Mouse (Mus musculus): ENCODE measurements at regions not wholly inside any gene's neighbourhood (a gene's known extent, or its start where the extent isn't known, plus 50 kb on each side); places are given as distances from the start of the nearest gene placed in this dataset.

- DNase-seq (ENCODE audit: low read depth): no peak
Observed at GRCm38 (mm10) chr1:72038518-72038917, 173.6 kb downstream of the Mreg start.

DNA sequence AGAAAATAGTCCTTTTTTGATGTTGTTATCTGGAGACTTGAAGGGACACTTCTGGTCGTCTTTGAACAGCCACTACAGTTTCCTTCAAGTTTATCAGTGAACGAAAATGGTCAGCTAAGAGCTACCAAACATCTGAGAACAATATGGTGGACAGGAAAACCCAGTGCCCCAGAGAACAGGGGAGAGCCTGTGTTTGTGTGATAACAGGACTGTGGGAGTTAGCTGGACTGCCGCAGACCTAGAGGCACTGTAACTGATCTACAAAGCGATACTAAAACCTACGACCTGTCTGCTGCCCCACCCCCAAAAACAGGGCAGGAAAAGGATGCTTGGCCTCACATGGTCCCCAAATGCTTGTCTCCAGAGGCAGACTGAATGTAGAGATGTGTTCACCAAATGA, 175.5 kb downstream of the Mreg start:
- no peak for DNase-seq (ENCODE audit: low read depth)

GRCm38 (mm10) chr1:72036141-72036540, 176.0 kb downstream of the Mreg start:
- DNase-seq (ENCODE audit: low read depth): no peak

- no peak for DNase-seq (ENCODE audit: low read depth)
Observed at GRCm38 (mm10) chr1:72033941-72034340, 178.2 kb downstream of the Mreg start.

DNA sequence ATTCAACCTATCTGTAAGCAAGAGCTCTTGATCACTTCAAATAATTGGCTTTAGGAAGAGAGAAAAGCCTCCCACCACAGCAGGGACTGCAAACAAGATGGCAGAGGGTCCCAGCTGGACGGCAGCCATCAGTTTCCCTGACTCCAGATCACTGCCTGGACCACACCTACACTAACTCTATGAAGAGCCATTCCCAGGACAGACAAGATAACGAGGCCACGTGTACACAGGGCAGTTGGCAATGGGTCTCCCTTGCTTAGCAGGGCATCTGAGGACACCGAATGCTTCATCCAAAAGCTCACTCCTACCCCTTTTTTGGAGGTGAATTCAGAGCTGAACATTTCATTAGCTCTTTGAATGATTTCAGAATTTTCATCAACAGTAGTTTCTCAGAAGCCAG, 179.9 kb downstream of the Mreg start:
- no peak for DNase-seq (ENCODE audit: low read depth)

DNA sequence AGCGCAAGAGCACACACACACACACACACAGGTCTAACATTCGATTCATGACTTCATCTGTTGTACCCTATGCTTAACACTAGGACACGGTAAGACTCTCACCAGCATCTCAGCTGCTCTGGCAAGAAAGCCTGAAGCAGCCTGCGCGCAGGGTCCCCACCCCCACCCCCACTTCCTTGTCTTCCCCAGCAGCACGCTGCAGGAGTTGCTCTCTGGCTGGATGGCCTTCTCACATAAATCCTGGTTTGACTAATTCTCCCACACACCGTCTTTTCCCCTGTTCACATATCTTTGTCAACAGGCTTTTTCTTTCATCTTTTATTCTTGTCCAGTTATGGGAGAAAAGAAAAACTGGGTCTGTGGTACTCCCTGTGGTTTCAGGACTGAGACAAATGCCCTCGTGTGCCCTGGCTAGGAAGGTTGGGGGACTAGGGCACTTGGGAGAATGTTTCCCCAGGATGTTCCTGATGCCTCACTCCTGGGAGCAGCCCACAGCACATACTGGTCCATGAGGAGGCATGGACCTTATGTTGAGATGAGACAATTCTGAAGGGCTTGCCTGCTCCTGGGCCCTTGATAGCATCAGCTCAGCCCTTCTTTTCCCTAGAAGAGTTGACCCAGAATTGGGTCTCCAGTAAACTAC, 181.2 kb downstream of the Mreg start:
- no peak for DNase-seq (ENCODE audit: low read depth)

GRCm38 (mm10) chr1:72029625-72030024, 182.5 kb downstream of the Mreg start:
- no peak for DNase-seq (ENCODE audit: low read depth)

DNA sequence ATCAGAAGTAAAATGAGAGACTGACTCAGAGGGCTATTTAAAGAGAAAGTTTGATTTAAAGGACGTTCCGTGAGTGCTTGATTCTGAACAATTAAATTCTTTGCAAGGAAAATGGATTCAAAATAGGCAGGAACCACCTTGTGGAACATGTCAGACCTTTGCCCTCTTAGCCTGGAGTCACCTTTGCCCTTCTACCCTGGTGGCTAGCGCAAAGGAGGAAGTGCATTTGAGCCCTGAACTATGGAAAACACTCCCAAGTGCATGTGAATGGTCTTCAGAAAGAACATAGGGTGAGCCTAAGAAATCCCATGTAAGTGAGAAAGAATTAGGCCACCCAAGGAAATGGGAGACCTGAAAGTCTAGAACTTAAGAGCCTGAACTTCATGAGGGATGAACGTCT, 185.2 kb downstream of the Mreg start:
- no peak for DNase-seq (ENCODE audit: low read depth)

DNA sequence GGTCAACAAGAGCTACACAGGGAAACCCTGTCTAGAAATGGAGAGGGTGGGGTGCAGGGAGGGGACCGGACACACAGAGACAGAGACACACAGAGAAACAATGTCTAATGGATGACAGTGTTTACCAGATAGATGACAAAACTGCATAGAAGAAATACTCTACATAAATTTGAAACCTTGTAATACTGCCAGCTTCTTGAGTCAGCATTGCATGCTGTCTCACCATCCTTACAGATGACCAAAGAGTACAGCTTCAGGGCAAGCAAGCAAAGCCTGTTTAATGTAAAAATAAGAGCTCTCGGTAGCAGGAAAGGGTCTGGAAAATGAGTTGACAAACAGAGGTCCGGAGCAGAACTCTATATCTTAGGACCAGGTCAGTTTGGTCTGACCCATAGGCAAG, 189.5 kb downstream of the Mreg start:
- no peak for DNase-seq (ENCODE audit: low read depth)

- DNase-seq (ENCODE audit: low read depth): no peak
Observed at GRCm38 (mm10) chr1:72018479-72019222, 193.5 kb downstream of the Mreg start.

DNA sequence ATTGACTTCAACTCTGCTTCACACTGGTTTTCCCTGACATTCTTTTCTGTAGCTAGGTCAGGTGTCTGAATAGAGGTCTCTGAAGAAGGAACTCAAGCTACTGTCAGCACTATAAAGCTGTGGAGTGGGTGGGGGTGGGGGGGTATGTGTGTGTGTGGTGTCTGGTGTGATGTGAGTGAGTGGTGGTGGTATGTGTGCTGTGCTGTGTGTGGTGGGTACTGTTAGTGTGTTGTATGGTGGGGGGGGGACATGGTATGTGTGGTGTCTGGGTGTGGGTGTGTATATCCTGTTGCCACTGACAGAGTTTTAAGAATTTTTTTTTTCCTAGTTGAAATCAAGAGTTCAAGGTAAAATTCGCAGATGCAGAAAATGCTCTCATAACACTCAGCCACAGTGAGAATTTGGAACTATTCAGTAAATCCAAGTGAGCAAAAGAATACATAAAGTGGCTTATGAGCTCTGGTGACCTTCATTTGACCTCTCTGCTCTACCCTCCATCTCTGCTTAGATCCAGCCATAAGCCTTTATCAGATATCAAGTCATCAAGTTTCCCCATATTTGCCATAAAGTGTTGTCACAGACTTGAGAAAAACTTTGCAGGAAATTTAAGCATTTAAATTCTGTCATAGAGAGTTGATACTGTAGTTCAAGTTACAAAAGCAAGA, 194.2 kb downstream of the Mreg start:
- no peak for DNase-seq (ENCODE audit: low read depth)

GRCm38 (mm10) chr1:72015471-72015870, 196.6 kb downstream of the Mreg start:
- DNase-seq (ENCODE audit: low read depth): no peak

GRCm38 (mm10) chr1:72014580-72014979, 197.5 kb downstream of the Mreg start:
- no peak for DNase-seq (ENCODE audit: low read depth)

- DNase-seq (ENCODE audit: low read depth): no peak
Observed at GRCm38 (mm10) chr1:72013863-72014262, 198.2 kb downstream of the Mreg start.

- DNase-seq (ENCODE audit: low read depth): no peak
Observed at GRCm38 (mm10) chr1:72012710-72013109, 199.4 kb downstream of the Mreg start.

GRCm38 (mm10) chr1:72009270-72009928, 202.7 kb downstream of the Mreg start:
- DNase-seq (ENCODE audit: low read depth): no peak

DNA sequence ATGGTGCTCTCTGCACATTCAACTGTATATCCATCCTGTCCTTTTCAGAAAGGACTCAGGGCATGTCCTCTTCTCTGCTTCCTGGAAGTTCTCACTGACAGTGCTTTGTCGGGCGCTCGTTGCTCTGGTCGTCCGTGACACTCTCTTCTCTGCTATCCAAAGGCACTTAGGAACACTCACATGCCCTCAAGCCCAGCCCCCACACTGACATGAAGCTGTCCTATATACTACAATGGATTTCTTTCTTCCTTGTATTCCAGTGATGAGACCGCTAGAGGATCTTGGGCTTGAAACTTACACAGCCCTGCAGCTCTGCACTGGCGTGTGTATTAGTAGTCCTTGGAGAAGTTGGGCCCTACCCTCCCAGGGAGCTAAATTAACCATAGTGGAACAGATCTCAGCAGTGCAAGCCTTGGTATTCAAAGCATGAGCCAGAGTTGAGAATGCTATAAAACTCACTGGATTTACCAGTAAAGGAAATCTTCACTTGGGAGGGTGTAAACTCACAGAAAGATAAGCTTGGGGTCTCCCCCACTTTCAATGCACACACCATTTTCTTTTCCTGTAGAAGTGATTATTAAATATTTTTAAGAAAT, 205.3 kb downstream of the Mreg start:
- DNase-seq (ENCODE audit: low read depth): no peak

DNA sequence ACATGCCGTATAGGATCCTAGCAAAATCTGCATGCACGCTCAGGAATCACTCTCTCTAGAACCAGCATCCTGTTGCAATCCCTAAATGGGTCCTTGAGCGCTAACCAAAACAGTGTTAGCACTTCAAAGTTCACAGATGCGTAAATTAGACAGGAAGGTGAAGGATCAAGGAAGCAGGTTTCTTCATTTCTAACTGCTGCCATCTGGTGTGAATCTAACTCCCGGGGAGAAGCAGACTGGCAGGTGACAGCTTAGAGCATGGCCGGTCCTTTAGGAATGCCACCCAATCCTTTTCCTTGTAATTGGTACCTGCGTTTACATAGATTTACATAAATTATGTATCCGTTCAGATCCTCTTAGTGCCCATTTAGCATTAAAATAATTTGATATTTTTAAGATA, 206.2 kb downstream of the Mreg start:
- DNase-seq (ENCODE audit: low read depth): no peak

DNA sequence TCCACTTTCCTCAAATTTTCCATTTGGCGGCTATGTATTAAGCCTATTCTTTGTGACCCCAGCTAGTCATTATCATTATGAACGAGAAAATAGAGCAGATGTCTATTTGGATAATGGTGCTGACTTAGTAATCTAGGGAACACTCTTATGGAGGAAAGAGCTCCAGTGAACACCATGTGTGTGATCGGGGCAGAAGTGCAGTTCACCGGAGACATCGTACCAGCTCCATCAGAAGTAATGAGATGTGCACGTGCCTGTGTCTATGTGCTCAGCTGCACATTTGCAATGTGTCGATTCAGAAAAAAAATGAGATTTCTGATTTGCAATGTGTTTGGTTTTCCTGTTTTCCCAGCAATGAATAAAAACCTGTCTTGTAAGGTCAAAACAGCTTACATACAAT, 206.6 kb downstream of the Mreg start:
- no peak for DNase-seq (ENCODE audit: low read depth)

- DNase-seq (ENCODE audit: low read depth): no peak
Observed at GRCm38 (mm10) chr1:72003424-72004278, 208.5 kb downstream of the Mreg start.

DNA sequence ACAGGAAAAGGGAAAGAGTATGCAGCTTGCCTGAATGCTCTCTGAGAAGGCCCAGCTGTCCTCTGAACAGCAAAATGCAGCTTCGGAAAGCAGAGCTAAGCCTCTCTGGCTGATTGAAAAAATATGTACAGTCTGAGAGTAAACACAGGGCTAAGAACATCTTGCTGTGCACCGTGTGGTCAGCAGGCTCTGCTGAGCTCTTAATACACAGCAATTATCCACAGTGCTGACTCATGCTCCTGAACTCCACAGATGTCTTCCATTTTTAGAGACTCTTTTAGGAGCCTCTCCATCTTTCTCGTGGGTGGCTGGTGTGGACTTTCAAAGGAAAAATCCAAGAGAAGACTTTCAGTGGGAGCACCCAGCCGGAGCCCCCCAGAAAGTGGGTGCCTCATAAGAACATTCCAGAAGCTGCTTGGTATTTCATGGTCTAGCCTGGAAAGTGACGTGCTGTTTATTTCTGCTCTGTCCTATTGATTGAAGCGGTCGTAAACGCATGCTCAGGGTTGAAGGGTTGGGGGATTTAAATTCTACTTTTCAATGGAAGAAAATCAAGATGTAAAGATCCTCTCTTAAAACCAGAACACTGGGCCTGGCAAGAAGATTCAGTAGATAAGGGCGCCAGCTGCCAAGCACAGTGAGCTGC, 209.5 kb downstream of the Mreg start:
- peak; percentile 73 for DNase-seq (ENCODE audit: low read depth)

All from fibroblast of lung, adult 2 months (primary cell).